23 mouse cellular contexts compared by ENCODE assay signal in genomic region chr10:128256328-128256727, GRCm38 (mm10). TPM values are rescaled to one million over a fixed set of nuclear protein-coding genes. Genes with fewer than 3 reads are reported as not detected.
"Had no signal": no experiment of that assay in that cellular context is flagged by ENCODE, and none has a peak within 500 bp of the region (broad histone marks: within the 10 kb centered on the region; RNA-seq: fewer than 3 reads in every experiment).

No protein-coding gene starts in this region.

- H3K9ac ChIP-seq: limb, embryonic 13.5 days; liver, embryonic 12.5 days; lung, embryonic 14.5 days; neural tube, embryonic 15.5 days had no signal

- H3K9me3 ChIP-seq: limb, embryonic 13.5 days; liver, embryonic 12.5 days; megakaryocyte, embryonic 14.5 days; neural tube, embryonic 15.5 days had no signal

- H3K27me3 ChIP-seq: limb, embryonic 13.5 days; liver, embryonic 12.5 days; megakaryocyte, embryonic 14.5 days; neural tube, embryonic 15.5 days had no signal

- H3K4me3 ChIP-seq: limb, embryonic 13.5 days; liver, embryonic 12.5 days; megakaryocyte, embryonic 14.5 days; neural tube, embryonic 15.5 days had no signal

- H3K4me1 ChIP-seq: limb, embryonic 13.5 days; neural tube, embryonic 15.5 days had no signal

- H3K4me2 ChIP-seq: limb, embryonic 13.5 days; liver, embryonic 12.5 days; lung, embryonic 14.5 days; midbrain, embryonic 11.5 days; neural tube, embryonic 15.5 days had no signal

- ATAC-seq: intestine, postnatal 0 days; liver, embryonic 12.5 days; midbrain, embryonic 16.5 days had no signal

- H3K27ac ChIP-seq: limb, embryonic 13.5 days; liver, embryonic 12.5 days; neural tube, embryonic 15.5 days had no signal

- DNase-seq: kidney, adult 8-10 months; kidney, postnatal 36 days; layer of hippocampus, adult 9-11 months; layer of hippocampus, postnatal 36 days; left cerebral cortex, postnatal 4 days; lung, embryonic 14.5 days; lung, postnatal 10 days; lung, postnatal 4 days; spleen, adult 18-20 months; thymus, adult 2 months; thymus, postnatal 25 days had no signal

RNA-seq across cellular contexts. Expression of gene Apon, which starts 2.4 kb away (rescaled TPM):
- total RNA-seq: layer of hippocampus, adult 18-20 months; layer of hippocampus, postnatal 36 days; left cerebral cortex, postnatal 4 days had no signal
- polyA plus RNA-seq: intestine, postnatal 0 days; midbrain, embryonic 16.5 days; neural tube, embryonic 15.5 days had no signal

RNA-seq across cellular contexts. Expression of gene Apof, which starts 12.1 kb away (rescaled TPM):
- total RNA-seq: layer of hippocampus, adult 18-20 months; layer of hippocampus, postnatal 36 days; left cerebral cortex, postnatal 4 days had no signal
- polyA plus RNA-seq: limb, embryonic 13.5 days; lung, embryonic 14.5 days; midbrain, embryonic 11.5 days; midbrain, embryonic 16.5 days; neural tube, embryonic 11.5 days; neural tube, embryonic 15.5 days; stomach, embryonic 14.5 days had no signal

RNA-seq across cellular contexts. Expression of gene Mip, which starts 30.7 kb away (rescaled TPM):
- total RNA-seq: layer of hippocampus, adult 18-20 months; layer of hippocampus, postnatal 36 days; left cerebral cortex, postnatal 4 days had no signal
- polyA plus RNA-seq: intestine, postnatal 0 days; kidney, embryonic 16.5 days; liver, embryonic 12.5 days; lung, embryonic 14.5 days; midbrain, embryonic 11.5 days; neural tube, embryonic 11.5 days; neural tube, embryonic 15.5 days; stomach, embryonic 14.5 days; testis, adult 2 months had no signal
